Mouse (Mus musculus) kidney, embryonic 14.5 days (tissue): ENCODE measurements around the gene Hectd4. TPM values are rescaled to one million over a fixed set of nuclear protein-coding genes. Genes with fewer than 3 reads are reported as not detected.

Experiments
- ATAC-seq: fragments of 200-750 bp; cut with Nextera tagmentation; 2 replicates; pipeline ENCODE4 v1.8.0; 2017; ENCODE audit warnings: moderate number of reproducible peaks, mild to moderate bottlenecking, moderate TSS enrichment, moderate library complexity; ENCODE audit not compliant: low FRiP score, low TSS enrichment
- H3K27ac ChIP-seq: fragments of 300-500 bp; sonication (generic); 2 replicates; pipeline ENCODE4 v1.5.1; 2014; ENCODE audit warnings: low read depth, mild to moderate bottlenecking, low read length, moderate library complexity, mixed read lengths
- H3K27me3 ChIP-seq: fragments of 300-500 bp; sonication (generic); 2 replicates; pipeline ENCODE4 v1.6.1; 2014; ENCODE audit warnings: mild to moderate bottlenecking, low read length; ENCODE audit not compliant: control insufficient read depth, insufficient read depth
- H3K36me3 ChIP-seq: fragments of 300-500 bp; sonication (generic); 2 replicates; pipeline ENCODE4 v1.6.1; 2014; ENCODE audit warnings: low read length, mixed read lengths; ENCODE audit not compliant: control insufficient read depth, insufficient read depth
- H3K4me1 ChIP-seq: fragments of 300-500 bp; sonication (generic); 2 replicates; pipeline ENCODE4 v1.6.1; 2014; ENCODE audit warnings: low read length, mixed read lengths; ENCODE audit not compliant: control insufficient read depth, insufficient read depth
- H3K4me2 ChIP-seq: fragments of 300-500 bp; sonication (generic); replicated peaks from 2 replicates; pipeline ENCODE4 v1.6.1; 2014; ENCODE audit warnings: low read depth, mild to moderate bottlenecking, low read length
- H3K4me3 ChIP-seq: fragments of 300-500 bp; sonication (generic); 2 replicates; pipeline ENCODE4 v1.5.1; 2014; ENCODE audit warnings: mild to moderate bottlenecking, low read length
- H3K9ac ChIP-seq: fragments of 300-500 bp; sonication (generic); 2 replicates; pipeline ENCODE4 v1.6.1; 2014; ENCODE audit warnings: low read depth, mild to moderate bottlenecking, low read length, moderate library complexity
- H3K9me3 ChIP-seq: fragments of 300-500 bp; sonication (generic); 2 replicates; pipeline ENCODE4 v1.6.1; 2016; ENCODE audit warnings: low read length; ENCODE audit not compliant: control insufficient read depth
- WGBS: fragments of 180-500 bp; shearing (Covaris S2); extraction: QIAGEN DNeasy Blood & Tissue Kit; methylation state at CpG from one replicate; pipeline ENCODE4 v1.1.7; 2014; 5-methylcytosine and 5-hydroxymethylcytosine counted together
- polyA plus RNA-seq: library from polyadenylated mRNA; unstranded; fragments of >200 nt; fragmentation: Nextera tagmentation; extraction: Ambion mirVana; gene quantifications from 2 replicates; pipeline ENCODE4 v1.2.1, GENCODE M21; 2014

Gene Hectd4
- polyA plus RNA-seq, 1 experiment from 2014 or later, result 8.0 TPM

- Histone ChIP-seq H3K4me1 (no peaks in the 10 kb centered on the region), H3K36me3 (no peaks in the 10 kb centered on the region), H3K4me2 (no peak overlapping the region), H3K4me3 (no peak overlapping the region), H3K27ac (no peak overlapping the region), H3K9ac (no peak overlapping the region), H3K9me3 (no peaks in the 10 kb centered on the region), H3K27me3 (no peaks in the 10 kb centered on the region)
- ATAC-seq, result no peak
- 68% methylated on average over 5 of the region's 5 CpGs for WGBS
Observed at GRCm38 (mm10) chr5:121236171-121236570, 16.2 kb downstream of the Hectd4 start.

- Histone ChIP-seq H3K27ac (no peak overlapping the region), H3K27me3 (no peaks in the 10 kb centered on the region), H3K9ac (no peak overlapping the region), H3K4me2 (no peak overlapping the region), H3K4me1 (no peaks in the 10 kb centered on the region), H3K4me3 (no peak overlapping the region), H3K9me3 (no peaks in the 10 kb centered on the region), H3K36me3 (no peaks in the 10 kb centered on the region)
- WGBS, result 85% methylated on average over 2 of the region's 2 CpGs
- no peak for ATAC-seq
Observed at GRCm38 (mm10) chr5:121238208-121238607, 18.2 kb downstream of the Hectd4 start.

GRCm38 (mm10) chr5:121239846-121240245, 19.8 kb downstream of the Hectd4 start:
- H3K9me3 ChIP-seq, result no peaks in the 10 kb centered on the region
- no peaks in the 10 kb centered on the region for H3K4me1 ChIP-seq
- no peak overlapping the region for H3K9ac ChIP-seq
- no peak overlapping the region for H3K4me2 ChIP-seq
- H3K27me3 ChIP-seq, result no peaks in the 10 kb centered on the region
- H3K36me3 ChIP-seq, result no peaks in the 10 kb centered on the region
- 58% methylated on average over 5 of the region's 5 CpGs for WGBS
- no peak overlapping the region for H3K4me3 ChIP-seq
- H3K27ac ChIP-seq, result no peak overlapping the region
- ATAC-seq, result no peak

- no peaks in the 10 kb centered on the region for H3K4me1 ChIP-seq
Observed at GRCm38 (mm10) chr5:121241182-121241581, 21.2 kb downstream of the Hectd4 start.

GRCm38 (mm10) chr5:121242261-121242660, 22.2 kb downstream of the Hectd4 start:
- H3K27me3 ChIP-seq, result no peaks in the 10 kb centered on the region
- no peaks in the 10 kb centered on the region for H3K9me3 ChIP-seq
- H3K36me3 ChIP-seq, result no peaks in the 10 kb centered on the region
- H3K9ac ChIP-seq, result no peak overlapping the region
- H3K4me1 ChIP-seq, result no peaks in the 10 kb centered on the region
- H3K4me2 ChIP-seq, result no peak overlapping the region
- H3K27ac ChIP-seq, result no peak overlapping the region
- no peak overlapping the region for H3K4me3 ChIP-seq
- 82% methylated on average over 1 of the region's 1 CpGs for WGBS
- no peak for ATAC-seq

More at GRCm38 (mm10) chr5:121241182-121241581, 21.2 kb downstream of the Hectd4 start:
- no peaks in the 10 kb centered on the region for H3K36me3 ChIP-seq
- no peak overlapping the region for H3K4me3 ChIP-seq
- H3K9me3 ChIP-seq, result no peaks in the 10 kb centered on the region
- no peak overlapping the region for H3K27ac ChIP-seq
- ATAC-seq, result no peak
- H3K9ac ChIP-seq, result no peak overlapping the region
- H3K4me2 ChIP-seq, result no peak overlapping the region
- H3K27me3 ChIP-seq, result no peaks in the 10 kb centered on the region

- H3K27me3 ChIP-seq, result no peaks in the 10 kb centered on the region
- H3K9me3 ChIP-seq, result no peaks in the 10 kb centered on the region
- no peak overlapping the region for H3K4me3 ChIP-seq
- H3K9ac ChIP-seq, result no peak overlapping the region
- H3K27ac ChIP-seq, result no peak overlapping the region
- H3K36me3 ChIP-seq, result no peaks in the 10 kb centered on the region
- WGBS, result 77% methylated on average over 1 of the region's 1 CpGs
- no peak for ATAC-seq
- no peak overlapping the region for H3K4me2 ChIP-seq
- no peaks in the 10 kb centered on the region for H3K4me1 ChIP-seq
Observed at GRCm38 (mm10) chr5:121242701-121243100, 22.7 kb downstream of the Hectd4 start.

- H3K4me1 ChIP-seq, result no peaks in the 10 kb centered on the region
- no peak overlapping the region for H3K9ac ChIP-seq
- no peaks in the 10 kb centered on the region for H3K27me3 ChIP-seq
- no peaks in the 10 kb centered on the region for H3K9me3 ChIP-seq
- no peak overlapping the region for H3K27ac ChIP-seq
- ATAC-seq, result no peak
- no peak overlapping the region for H3K4me3 ChIP-seq
- H3K36me3 ChIP-seq, result no peaks in the 10 kb centered on the region
- H3K4me2 ChIP-seq, result no peak overlapping the region
- WGBS, result 81% methylated on average over 1 of the region's 1 CpGs
Observed at GRCm38 (mm10) chr5:121243676-121244364, 23.8 kb downstream of the Hectd4 start.

GRCm38 (mm10) chr5:121244365-121244731, 24.3 kb downstream of the Hectd4 start:
- Histone ChIP-seq H3K27me3 (no peaks in the 10 kb centered on the region), H3K36me3 (no peaks in the 10 kb centered on the region), H3K4me2 (no peak overlapping the region), H3K27ac (no peak overlapping the region), H3K9me3 (no peaks in the 10 kb centered on the region), H3K4me1 (no peaks in the 10 kb centered on the region), H3K9ac (no peak overlapping the region), H3K4me3 (no peak overlapping the region)
- WGBS, result 89% methylated on average over 5 of the region's 5 CpGs
- no peak for ATAC-seq

GRCm38 (mm10) chr5:121245201-121245600, 25.2 kb downstream of the Hectd4 start:
- H3K9me3 ChIP-seq, result no peaks in the 10 kb centered on the region
- no peaks in the 10 kb centered on the region for H3K36me3 ChIP-seq
- no peaks in the 10 kb centered on the region for H3K27me3 ChIP-seq
- H3K4me2 ChIP-seq, result no peak overlapping the region
- 70% methylated on average over 7 of the region's 7 CpGs for WGBS
- no peak overlapping the region for H3K27ac ChIP-seq
- H3K4me1 ChIP-seq, result no peaks in the 10 kb centered on the region
- no peak overlapping the region for H3K4me3 ChIP-seq
- no peak overlapping the region for H3K9ac ChIP-seq
- ATAC-seq, result no peak
